Mouse (Mus musculus) bone marrow macrophage, adult 2 months (primary cell): ENCODE measurements at regions not wholly inside any gene's neighbourhood (a gene's known extent, or its start where the extent isn't known, plus 50 kb on each side); places are given as distances from the start of the nearest gene placed in this dataset.

Source experiments
- CTCF ChIP-seq: IDR thresholded peaks from 2 replicates; pipeline ENCODE4 v1.5.1; 2012; ENCODE audit warnings: low read depth, mild to moderate bottlenecking, low read length, moderate library complexity
- POLR2A ChIP-seq: IDR thresholded peaks from 2 replicates; pipeline ENCODE4 v1.6.1; 2012; ENCODE audit warnings: mild to moderate bottlenecking, low read depth, low read length, borderline replicate concordance

GRCm38 (mm10) chr17:4786524-4786923 lies 207.6 kb upstream of the Arid1b start:
- TF ChIP-seq CTCF (no peak), POLR2A (no peak)
